Mouse (Mus musculus): Measurements from ENCODE around the gene Pip4p1.

DNA sequence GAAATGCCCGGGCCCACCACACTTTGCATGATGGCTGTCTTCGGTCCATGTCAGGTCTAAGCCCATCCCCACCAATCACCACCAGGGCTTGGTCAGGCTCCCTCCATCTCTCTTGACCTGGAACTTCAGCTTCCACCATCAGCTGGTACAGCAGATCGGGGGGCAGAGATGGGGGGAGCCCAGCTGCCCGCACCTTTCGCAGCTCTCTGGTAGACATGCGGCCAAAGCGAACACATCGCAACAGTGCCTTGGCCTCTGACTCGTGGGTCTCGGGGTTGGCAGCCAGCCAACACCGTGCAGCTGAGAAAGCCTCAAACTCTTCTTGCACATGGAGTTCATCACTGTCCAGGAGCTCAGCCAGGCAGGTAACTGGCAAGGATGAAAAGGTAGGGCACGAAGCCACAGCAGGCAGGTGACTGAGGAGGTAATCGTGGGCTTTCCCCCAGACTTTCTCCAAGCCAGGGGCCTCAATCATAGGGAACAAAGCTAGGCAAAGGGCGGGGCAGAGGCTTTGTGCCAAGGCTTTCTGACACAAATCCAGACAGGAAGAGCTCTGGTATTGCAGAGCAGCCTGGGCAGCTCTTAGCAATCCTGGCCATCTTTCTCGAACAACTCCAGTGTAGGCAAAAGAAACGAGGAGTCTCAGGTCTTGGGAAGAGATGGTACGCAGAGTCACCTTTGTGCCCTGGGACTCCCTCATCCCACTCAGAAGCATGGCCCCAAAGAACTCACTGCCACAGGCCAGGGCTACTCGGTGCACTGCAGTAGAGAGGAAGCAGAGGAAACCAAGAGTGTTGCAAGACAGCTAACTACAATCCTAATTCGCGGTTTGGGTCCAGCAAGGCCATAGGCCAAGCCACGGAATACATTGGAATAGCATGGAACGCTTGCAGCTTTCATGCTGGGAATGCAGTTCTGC, 37.9 kb downstream of the Pip4p1 start:
- TF ChIP-seq CTCF (IDR thresholded peaks at IDR 0.05; ENCODE audit: extremely low read depth, insufficient read length, insufficient replicate concordance, low read depth, low read length) (no peak), POLR2A (IDR thresholded peaks at IDR 0.05; ENCODE audit: low read depth, low read length) (no peak)
